Mouse (Mus musculus) ES-Bruce4 (cell line): Measurements from ENCODE around the gene Ryk.

Experiments used
- CTCF ChIP-seq: IDR thresholded peaks from one replicate; pipeline ENCODE4 v1.8.1; 2011; ENCODE audit warnings: low read depth, low read length
- POLR2A ChIP-seq: IDR thresholded peaks from one replicate; pipeline ENCODE4 v1.8.1; 2011; ENCODE audit warnings: low read length; ENCODE audit not compliant: insufficient read depth

GRCm38 (mm10) chr9:102834742-102835591, at the start of gene Ryk:
- TF ChIP-seq CTCF (no peak), POLR2A (no peak)
